Comparison of ENCODE assay signal across 9 mouse cellular contexts in genomic region chr14:117961267-117961666, GRCm38 (mm10).
DNase-seq lines count a peak whose midpoint lies in the region.
"Had no signal": no experiment of that assay in that cellular context is flagged by ENCODE, and none has a peak within 500 bp of the region (broad histone marks: within the 10 kb centered on the region; RNA-seq: fewer than 3 reads in every experiment).

No protein-coding gene starts in this region.

- intact Hi-C loops in heart, postnatal 14 days (cut with DNase I) = no loop called here

- peak; percentile 42 for DNase-seq in layer of hippocampus, adult 9-11 months
- DNase-seq in layer of hippocampus, adult 9-10 months (ENCODE audit: low spot score) = no peak
- peak; percentile 48 for DNase-seq in gastrocnemius, adult 18-20 months (ENCODE audit: low spot score)
- peak; percentile 50 to 56 for DNase-seq in heart, postnatal 14 days
- peak; percentile 44 for DNase-seq in mesoderm, embryonic 11.5 days (ENCODE audit: low read depth, low spot score)
- DNase-seq in thymus, postnatal 0 days (ENCODE audit: low spot score) = no peak
- DNase-seq in spleen, adult 18-20 months = no peak
- no peak for DNase-seq in cerebellum, adult 11-12 months
- DNase-seq: thymus, postnatal 25 days had no signal

Comparison
In these comparisons a context has a peak if more than half of its experiments do, and no peak if none do; other contexts are left out.
1. DNase-seq: peak in layer of hippocampus, adult 9-11 months (single experiment), gastrocnemius, adult 18-20 months (single experiment), heart, postnatal 14 days (2 of 2) and mesoderm, embryonic 11.5 days (single experiment); none in layer of hippocampus, adult 9-10 months (single experiment), thymus, postnatal 0 days (single experiment), spleen, adult 18-20 months (0 of 2) and cerebellum, adult 11-12 months (single experiment).